Mouse (Mus musculus) limb, embryonic 10.5 days (tissue): ENCODE results near the gene Panx3. TPM values are rescaled to one million over a fixed set of nuclear protein-coding genes. Genes with fewer than 3 reads are reported as not detected.

ENCODE experiments used
- polyA plus RNA-seq: library from polyadenylated mRNA; unstranded; fragments of >200 nt; fragmentation: Nextera tagmentation; extraction: Ambion mirVana; gene quantifications from 2 replicates; pipeline ENCODE4 v1.2.1, GENCODE M21; 2016

Gene Panx3
- polyA plus RNA-seq, 1 experiment from 2014 or later = not detected

Other genes with a start within 250 kb of the Panx3 start
- gene Robo3, start 236.0 kb downstream of the Panx3 start, polyA plus RNA-seq = 0.10 TPM in 1 of 2 replicates, not detected in the other
- 33.1 and 38.0 TPM in 2 replicates for gene Msantd2, start 179.9 kb downstream of the Panx3 start, polyA plus RNA-seq
- 33.7 and 34.3 TPM in 2 replicates for gene Esam, start 141.2 kb downstream of the Panx3 start, polyA plus RNA-seq
- gene Vsig2, start 130.0 kb downstream of the Panx3 start, polyA plus RNA-seq = 0.55 and 0.74 TPM in 2 replicates
- gene Nrgn, start 116.3 kb downstream of the Panx3 start, polyA plus RNA-seq = 0.89 and 1.9 TPM in 2 replicates
- gene Siae, start 113.5 kb downstream of the Panx3 start, polyA plus RNA-seq = 3.1 and 3.4 TPM in 2 replicates
- gene Spa17, start 55.5 kb downstream of the Panx3 start, polyA plus RNA-seq = 5.4 and 6.4 TPM in 2 replicates
- 124 and 128 TPM in 2 replicates for gene Tbrg1, start 11.9 kb downstream of the Panx3 start, polyA plus RNA-seq
- gene Olfr160, start 47.0 kb upstream of the Panx3 start, polyA plus RNA-seq = not detected in 2 replicates
- gene Olfr874, start 75.9 kb upstream of the Panx3 start, polyA plus RNA-seq = not detected in 2 replicates
- not detected in 2 replicates for gene Olfr875, start 102.6 kb upstream of the Panx3 start, polyA plus RNA-seq
- not detected in 2 replicates for gene Olfr876, start 133.8 kb upstream of the Panx3 start, polyA plus RNA-seq
- gene Olfr877, start 185.0 kb upstream of the Panx3 start, polyA plus RNA-seq = not detected in 2 replicates
- not detected in 2 replicates for gene Olfr145, start 227.5 kb upstream of the Panx3 start, polyA plus RNA-seq
- not detected in 2 replicates for gene Olfr878, start 248.6 kb upstream of the Panx3 start, polyA plus RNA-seq